Mouse (Mus musculus) forebrain, embryonic 16.5 days (tissue): Measurements from ENCODE around the gene Adgrg7. TPM values are rescaled to one million over a fixed set of nuclear protein-coding genes. Genes with fewer than 3 reads are reported as not detected.

ENCODE experiments used
- ATAC-seq: fragments of 200-750 bp; cut with Nextera tagmentation; 2 replicates; pipeline ENCODE4 v1.8.0; 2017; ENCODE audit warnings: mild to moderate bottlenecking, moderate library complexity
- H3K27ac ChIP-seq: fragments of 300-500 bp; sonication (generic); 2 replicates; pipeline ENCODE4 v1.5.1; 2014; ENCODE audit warnings: low read length, control low read depth
- H3K27me3 ChIP-seq: fragments of 300-500 bp; sonication (generic); replicated peaks from 2 replicates; pipeline ENCODE4 v1.6.1; 2014; ENCODE audit warnings: low read length; ENCODE audit not compliant: control insufficient read depth, insufficient read depth
- H3K36me3 ChIP-seq: fragments of 300-500 bp; sonication (generic); 2 replicates; pipeline ENCODE4 v1.6.1; 2014; ENCODE audit not compliant: control insufficient read depth, insufficient read depth
- H3K4me1 ChIP-seq: fragments of 300-500 bp; sonication (generic); replicated peaks from 2 replicates; pipeline ENCODE4 v1.6.1; 2014; ENCODE audit warnings: low read length; ENCODE audit not compliant: control insufficient read depth, insufficient read depth
- H3K4me2 ChIP-seq: fragments of 300-500 bp; sonication (generic); 2 replicates; pipeline ENCODE4 v1.6.1; 2014; ENCODE audit warnings: mild to moderate bottlenecking, low read length, control low read depth
- H3K4me3 ChIP-seq: fragments of 300-500 bp; sonication (generic); replicated peaks from 2 replicates; pipeline ENCODE4 v1.5.1; 2014; ENCODE audit warnings: mild to moderate bottlenecking, low read length, control low read depth
- H3K9ac ChIP-seq: fragments of 300-500 bp; sonication (generic); replicated peaks from 2 replicates; pipeline ENCODE4 v1.6.1; 2014; ENCODE audit warnings: low read depth, low read length, control low read depth
- H3K9me3 ChIP-seq: fragments of 300-500 bp; sonication (generic); 2 replicates; pipeline ENCODE4 v1.6.1; 2016; ENCODE audit warnings: low read length; ENCODE audit not compliant: control insufficient read depth
- WGBS: fragments of 180-500 bp; shearing (Covaris S2); extraction: QIAGEN DNeasy Blood & Tissue Kit; methylation state at CpG from one replicate; pipeline ENCODE4 v1.1.7; 2014; 5-methylcytosine and 5-hydroxymethylcytosine counted together
- polyA plus RNA-seq: library from polyadenylated mRNA; unstranded; fragments of >200 nt; fragmentation: Nextera tagmentation; extraction: Ambion mirVana; gene quantifications from 2 replicates; pipeline ENCODE4 v1.2.1, GENCODE M21; 2015

The Adgrg7 gene
- polyA plus RNA-seq, result not detected in 2 replicates

- H3K9me3 ChIP-seq, result no peaks in the 10 kb centered on the region
- H3K27me3 ChIP-seq, result no peaks in the 10 kb centered on the region
- no peaks in the 10 kb centered on the region for H3K36me3 ChIP-seq
- no peaks in the 10 kb centered on the region for H3K4me1 ChIP-seq
- no peak within 1 kb of the TSS for H3K4me2 ChIP-seq
- no peak within 1 kb of the TSS for H3K4me3 ChIP-seq
- no peak within 1 kb of the TSS for H3K9ac ChIP-seq
- ATAC-seq, result no peak
- 76% methylated on average over 8 of the region's 8 CpGs for WGBS
- no peak within 1 kb of the TSS for H3K27ac ChIP-seq
Observed at GRCm38 (mm10) chr16:56795481-56796139, at the start of gene Adgrg7. Adgrg7 (minus strand) TSS chr16:56795855.

- Histone ChIP-seq H3K27me3 (no peaks in the 10 kb centered on the region), H3K27ac (no peak overlapping the region), H3K9ac (no peak overlapping the region), H3K4me1 (no peaks in the 10 kb centered on the region), H3K4me3 (no peak overlapping the region), H3K4me2 (no peak overlapping the region), H3K36me3 (no peaks in the 10 kb centered on the region), H3K9me3 (no peaks in the 10 kb centered on the region)
- 96% methylated on average over 5 of the region's 5 CpGs for WGBS
- no peak for ATAC-seq
Observed at GRCm38 (mm10) chr16:56842988-56843387, 47.3 kb upstream of the Adgrg7 start.

- Histone ChIP-seq H3K36me3 (no peaks in the 10 kb centered on the region), H3K27ac (no peak overlapping the region), H3K4me1 (no peaks in the 10 kb centered on the region), H3K9ac (no peak overlapping the region), H3K9me3 (no peaks in the 10 kb centered on the region), H3K4me2 (no peak overlapping the region), H3K27me3 (no peaks in the 10 kb centered on the region), H3K4me3 (no peak overlapping the region)
- ATAC-seq, result no peak
- WGBS, result 93% methylated on average over 1 of the region's 1 CpGs
Observed at GRCm38 (mm10) chr16:56833312-56833711, 37.7 kb upstream of the Adgrg7 start.

- Histone ChIP-seq H3K4me2 (no peak overlapping the region), H3K36me3 (no peaks in the 10 kb centered on the region), H3K9me3 (no peaks in the 10 kb centered on the region), H3K4me3 (no peak overlapping the region), H3K4me1 (no peaks in the 10 kb centered on the region), H3K27me3 (no peaks in the 10 kb centered on the region), H3K9ac (no peak overlapping the region), H3K27ac (no peak overlapping the region)
- WGBS, result 88% methylated on average over 2 of the region's 2 CpGs
- ATAC-seq, result no peak
Observed at GRCm38 (mm10) chr16:56831986-56832385, 36.3 kb upstream of the Adgrg7 start.

- Histone ChIP-seq H3K27ac (no peak overlapping the region), H3K36me3 (no peaks in the 10 kb centered on the region), H3K4me1 (no peaks in the 10 kb centered on the region), H3K27me3 (no peaks in the 10 kb centered on the region), H3K9me3 (no peaks in the 10 kb centered on the region), H3K4me3 (no peak overlapping the region), H3K9ac (no peak overlapping the region), H3K4me2 (no peak overlapping the region)
- WGBS, result 90% methylated on average over 6 of the region's 6 CpGs
- ATAC-seq, result no peak
Observed at GRCm38 (mm10) chr16:56801370-56802109, 5.9 kb upstream of the Adgrg7 start.

GRCm38 (mm10) chr16:56800946-56801345 is 5.3 kb upstream of the Adgrg7 start:
- Histone ChIP-seq H3K27me3 (no peaks in the 10 kb centered on the region), H3K27ac (no peak overlapping the region), H3K4me3 (no peak overlapping the region), H3K4me1 (no peaks in the 10 kb centered on the region), H3K36me3 (no peaks in the 10 kb centered on the region), H3K9ac (no peak overlapping the region), H3K9me3 (no peaks in the 10 kb centered on the region), H3K4me2 (no peak overlapping the region)
- WGBS, result 88% methylated on average over 7 of the region's 7 CpGs
- ATAC-seq, result no peak

- no peaks in the 10 kb centered on the region for H3K27me3 ChIP-seq
- WGBS, result 40% methylated on average over 2 of the region's 2 CpGs
- ATAC-seq, result no peak
- no peaks in the 10 kb centered on the region for H3K9me3 ChIP-seq
- H3K27ac ChIP-seq, result no peak overlapping the region
- no peak overlapping the region for H3K4me2 ChIP-seq
- no peak overlapping the region for H3K4me3 ChIP-seq
- H3K36me3 ChIP-seq, result no peaks in the 10 kb centered on the region
- no peak overlapping the region for H3K9ac ChIP-seq
- H3K4me1 ChIP-seq, result no peaks in the 10 kb centered on the region
Observed at GRCm38 (mm10) chr16:56800469-56800868, 4.8 kb upstream of the Adgrg7 start.

GRCm38 (mm10) chr16:56799541-56800029 is 3.9 kb upstream of the Adgrg7 start:
- no peaks in the 10 kb centered on the region for H3K4me1 ChIP-seq
- H3K9ac ChIP-seq, result no peak overlapping the region
- H3K36me3 ChIP-seq, result no peaks in the 10 kb centered on the region
- no peaks in the 10 kb centered on the region for H3K9me3 ChIP-seq
- H3K4me3 ChIP-seq, result no peak overlapping the region
- 90% methylated on average over 3 of the region's 3 CpGs for WGBS
- no peak overlapping the region for H3K4me2 ChIP-seq
- H3K27ac ChIP-seq, result no peak overlapping the region
- ATAC-seq, result no peak
- H3K27me3 ChIP-seq, result no peaks in the 10 kb centered on the region

GRCm38 (mm10) chr16:56798873-56799272 is 3.2 kb upstream of the Adgrg7 start:
- H3K36me3 ChIP-seq, result no peaks in the 10 kb centered on the region
- H3K9ac ChIP-seq, result no peak overlapping the region
- no peak overlapping the region for H3K4me2 ChIP-seq
- no peak overlapping the region for H3K4me3 ChIP-seq
- no peaks in the 10 kb centered on the region for H3K9me3 ChIP-seq
- H3K27ac ChIP-seq, result no peak overlapping the region
- 81% methylated on average over 7 of the region's 7 CpGs for WGBS
- ATAC-seq, result no peak
- no peaks in the 10 kb centered on the region for H3K27me3 ChIP-seq
- no peaks in the 10 kb centered on the region for H3K4me1 ChIP-seq
